Mouse (Mus musculus): ENCODE measurements around the gene Tle2. TPM values are rescaled to one million over a fixed set of nuclear protein-coding genes. Genes with fewer than 3 reads are reported as not detected.

Gene Tle2
- polyA plus RNA-seq, 1 experiment from 2014 or later, result 37.3 TPM

GRCm38 (mm10) chr10:81638101-81638500 is 63.7 kb downstream of the Tle2 start:
- no peaks in the 10 kb centered on the region for H3K9me3 ChIP-seq (ENCODE audit: control insufficient read depth, low read length)
- H3K27ac ChIP-seq (ENCODE audit: low read depth, low read length), result no peak overlapping the region
- H3K4me2 ChIP-seq (ENCODE audit: low read depth, low read length), result no peak overlapping the region
- no peaks in the 10 kb centered on the region for H3K36me3 ChIP-seq (ENCODE audit: control insufficient read depth, insufficient read depth, low read length)
- H3K4me3 ChIP-seq (ENCODE audit: low read depth, low read length), result no peak overlapping the region
- no peaks in the 10 kb centered on the region for H3K27me3 ChIP-seq (ENCODE audit: control insufficient read depth, insufficient read depth, low read length)
- H3K9ac ChIP-seq (replicated peaks; ENCODE audit: low read depth, low read length), result no peak overlapping the region
- WGBS, result 75% methylated on average over 6 of the region's 6 CpGs
- peaks cover 19% of the 10 kb centered on the region for H3K4me1 ChIP-seq (ENCODE audit: control insufficient read depth, insufficient read depth, low read length)
- ATAC-seq (ENCODE audit: low read depth), result no peak

Other genes with a start within 250 kb of the Tle2 start
- 1.9 and 4.6 TPM in 2 replicates for gene Tbxa2r, start 245.8 kb upstream of the Tle2 start, polyA plus RNA-seq (2014; fragmentation: Nextera tagmentation; extraction: Ambion mirVana)
- gene Gipc3, start 231.3 kb upstream of the Tle2 start, polyA plus RNA-seq (2014; fragmentation: Nextera tagmentation; extraction: Ambion mirVana), result 0.05 and 0.08 TPM in 2 replicates
- gene Hmg20b, start 224.1 kb upstream of the Tle2 start, polyA plus RNA-seq (2014; fragmentation: Nextera tagmentation; extraction: Ambion mirVana), result 29.9 and 38.0 TPM in 2 replicates
- gene Mfsd12, start 217.1 kb upstream of the Tle2 start, polyA plus RNA-seq (2014; fragmentation: Nextera tagmentation; extraction: Ambion mirVana), result 8.4 and 8.7 TPM in 2 replicates
- 0.39 and 0.42 TPM in 2 replicates for gene 4930404N11Rik, start 208.7 kb upstream of the Tle2 start, polyA plus RNA-seq (2014; fragmentation: Nextera tagmentation; extraction: Ambion mirVana)
- gene Fzr1, start 196.0 kb upstream of the Tle2 start, polyA plus RNA-seq (2014; fragmentation: Nextera tagmentation; extraction: Ambion mirVana), result 114 and 125 TPM in 2 replicates
- gene Dohh, start 190.1 kb upstream of the Tle2 start, polyA plus RNA-seq (2014; fragmentation: Nextera tagmentation; extraction: Ambion mirVana), result 61.0 and 68.0 TPM in 2 replicates
- gene Gm48551, start 190.1 kb upstream of the Tle2 start, polyA plus RNA-seq (2014; fragmentation: Nextera tagmentation; extraction: Ambion mirVana), result 4.3 and 6.3 TPM in 2 replicates
- 2.0 and 4.4 TPM in 2 replicates for gene Gm48552, start 185.6 kb upstream of the Tle2 start, polyA plus RNA-seq (2014; fragmentation: Nextera tagmentation; extraction: Ambion mirVana)
- gene Smim24, start 181.5 kb upstream of the Tle2 start, polyA plus RNA-seq (2014; fragmentation: Nextera tagmentation; extraction: Ambion mirVana), result 1.3 and 2.0 TPM in 2 replicates
- gene Nfic, start 118.9 kb upstream of the Tle2 start, polyA plus RNA-seq (2014; fragmentation: Nextera tagmentation; extraction: Ambion mirVana), result 21.9 and 25.0 TPM in 2 replicates
- gene Celf5, start 91.9 kb upstream of the Tle2 start, polyA plus RNA-seq (2014; fragmentation: Nextera tagmentation; extraction: Ambion mirVana), result 50.6 and 64.4 TPM in 2 replicates
- gene Ncln, start 78.2 kb upstream of the Tle2 start, polyA plus RNA-seq (2014; fragmentation: Nextera tagmentation; extraction: Ambion mirVana), result 62.6 and 62.7 TPM in 2 replicates
- gene S1pr4, start 74.4 kb upstream of the Tle2 start, polyA plus RNA-seq (2014; fragmentation: Nextera tagmentation; extraction: Ambion mirVana), result 0.29 and 0.79 TPM in 2 replicates
- 0.40 and 1.9 TPM in 2 replicates for gene Gna15, start 50.3 kb upstream of the Tle2 start, polyA plus RNA-seq (2014; fragmentation: Nextera tagmentation; extraction: Ambion mirVana)
- gene Gna11, start 29.4 kb upstream of the Tle2 start, polyA plus RNA-seq (2014; fragmentation: Nextera tagmentation; extraction: Ambion mirVana), result 81.1 and 89.8 TPM in 2 replicates
- 347 and 599 TPM in 2 replicates for gene Aes, start 15.1 kb upstream of the Tle2 start, polyA plus RNA-seq (2014; fragmentation: Nextera tagmentation; extraction: Ambion mirVana)
- 5.0 and 6.6 TPM in 2 replicates for gene Tle6, start 26.5 kb downstream of the Tle2 start, polyA plus RNA-seq (2014; fragmentation: Nextera tagmentation; extraction: Ambion mirVana)
- gene BC025920, start 31.7 kb downstream of the Tle2 start, polyA plus RNA-seq (2014; fragmentation: Nextera tagmentation; extraction: Ambion mirVana), result 1.0 and 1.9 TPM in 2 replicates
- gene Sirt6, start 53.2 kb downstream of the Tle2 start, polyA plus RNA-seq (2014; fragmentation: Nextera tagmentation; extraction: Ambion mirVana), result 48.9 and 53.6 TPM in 2 replicates
- gene Ankrd24, start 54.0 kb downstream of the Tle2 start, polyA plus RNA-seq (2014; fragmentation: Nextera tagmentation; extraction: Ambion mirVana), result 10.1 and 16.1 TPM in 2 replicates
- gene Gm10778, start 74.5 kb downstream of the Tle2 start, polyA plus RNA-seq (2014; fragmentation: Nextera tagmentation; extraction: Ambion mirVana), result 7.4 and 8.7 TPM in 2 replicates
- 19.6 and 23.5 TPM in 2 replicates for gene Zfp433, start 130.3 kb downstream of the Tle2 start, polyA plus RNA-seq (2014; fragmentation: Nextera tagmentation; extraction: Ambion mirVana)
- gene Gm3055, start 196.6 kb downstream of the Tle2 start, polyA plus RNA-seq (2014; fragmentation: Nextera tagmentation; extraction: Ambion mirVana), result 22.3 and 25.0 TPM in 2 replicates
- gene Gm4767, start 237.6 kb downstream of the Tle2 start, polyA plus RNA-seq (2014; fragmentation: Nextera tagmentation; extraction: Ambion mirVana), result 4.5 and 5.7 TPM in 2 replicates

Data from neural tube, embryonic 14.5 days (tissue).